Mouse (Mus musculus): ENCODE results near the gene Fev.
A peak's percentile ranks its signal among the peaks of the same experiment; 100 is the strongest.

Fev gene

GRCm38 (mm10) chr1:74856439-74856720, 28.8 kb downstream of the Fev start:
- no peak for TF ChIP-seq GATA4 (IDR thresholded peaks at IDR 0.05; ENCODE audit: insufficient replicate concordance, low read length)

GRCm38 (mm10) chr1:74855651-74856438, 29.4 kb downstream of the Fev start:
- no peak for TF ChIP-seq GATA4 (IDR thresholded peaks at IDR 0.05; ENCODE audit: insufficient replicate concordance, low read length)

GRCm38 (mm10) chr1:74855156-74855555, 30.1 kb downstream of the Fev start:
- TF ChIP-seq GATA4 (IDR thresholded peaks at IDR 0.05; ENCODE audit: insufficient replicate concordance, low read length): no peak

- TF ChIP-seq GATA4 (IDR thresholded peaks at IDR 0.05; ENCODE audit: insufficient replicate concordance, low read length): peak; percentile 58; the same call in 1 of the 2 replicates
These were observed 30.7 kb downstream of the Fev start, which contains the start of gene Cdk5r2 for GRCm38 (mm10) chr1:74854306-74855056. Cdk5r2 (plus strand) TSS chr1:74854934.

- no peak for TF ChIP-seq GATA4 (IDR thresholded peaks at IDR 0.05; ENCODE audit: insufficient replicate concordance, low read length)
These were observed 34.0 kb downstream of the Fev start for GRCm38 (mm10) chr1:74851001-74851775.

- no peak for TF ChIP-seq GATA4 (IDR thresholded peaks at IDR 0.05; ENCODE audit: insufficient replicate concordance, low read length)
These were observed 35.0 kb downstream of the Fev start for GRCm38 (mm10) chr1:74850251-74850650.

- TF ChIP-seq GATA4 (IDR thresholded peaks at IDR 0.05; ENCODE audit: insufficient replicate concordance, low read length): no peak
These were observed 36.3 kb downstream of the Fev start for GRCm38 (mm10) chr1:74848946-74849345.

- no peak for TF ChIP-seq GATA4 (IDR thresholded peaks at IDR 0.05; ENCODE audit: insufficient replicate concordance, low read length)
These were observed 38.9 kb downstream of the Fev start for GRCm38 (mm10) chr1:74846341-74846740.

GRCm38 (mm10) chr1:74843090-74843489, 42.1 kb downstream of the Fev start:
- TF ChIP-seq GATA4 (IDR thresholded peaks at IDR 0.05; ENCODE audit: insufficient replicate concordance, low read length): no peak

- no peak for TF ChIP-seq GATA4 (IDR thresholded peaks at IDR 0.05; ENCODE audit: insufficient replicate concordance, low read length)
These were observed 52.0 kb downstream of the Fev start for GRCm38 (mm10) chr1:74833255-74833654.
